Mouse (Mus musculus) intestine, embryonic 16.5 days (tissue): ENCODE results near the gene Polm. TPM values are rescaled to one million over a fixed set of nuclear protein-coding genes. Genes with fewer than 3 reads are reported as not detected.

Source experiments
- ATAC-seq: fragments of 200-750 bp; cut with Nextera tagmentation; 2 replicates; pipeline ENCODE4 v1.8.0; 2017; ENCODE audit warnings: moderate TSS enrichment, moderate library complexity
- H3K27ac ChIP-seq: fragments of 300-500 bp; sonication (generic); 2 replicates; pipeline ENCODE4 v1.5.1; 2014; ENCODE audit warnings: mild to moderate bottlenecking, low read length
- H3K27me3 ChIP-seq: fragments of 300-500 bp; sonication (generic); replicated peaks from 2 replicates; pipeline ENCODE4 v1.6.1; 2014; ENCODE audit warnings: low read length, control low read depth, mixed read lengths; ENCODE audit not compliant: control insufficient read depth, insufficient read depth
- H3K36me3 ChIP-seq: fragments of 300-500 bp; sonication (generic); 2 replicates; pipeline ENCODE4 v1.6.1; 2014; ENCODE audit warnings: low read length, control low read depth; ENCODE audit not compliant: control insufficient read depth, insufficient read depth
- H3K4me1 ChIP-seq: fragments of 300-500 bp; sonication (generic); 2 replicates; pipeline ENCODE4 v1.6.1; 2014; ENCODE audit warnings: low read length, control low read depth, mixed read lengths; ENCODE audit not compliant: control insufficient read depth, insufficient read depth
- H3K4me2 ChIP-seq: fragments of 300-500 bp; sonication (generic); 2 replicates; pipeline ENCODE4 v1.6.1; 2014; ENCODE audit warnings: low read depth, low read length, control low read depth
- H3K4me3 ChIP-seq: fragments of 300-500 bp; sonication (generic); 2 replicates; pipeline ENCODE4 v1.5.1; 2014; ENCODE audit warnings: mild to moderate bottlenecking, low read length
- H3K9ac ChIP-seq: fragments of 300-500 bp; sonication (generic); 2 replicates; pipeline ENCODE4 v1.6.1; 2014; ENCODE audit warnings: low read depth, low read length
- H3K9me3 ChIP-seq: fragments of 300-500 bp; sonication (generic); 2 replicates; pipeline ENCODE4 v1.6.1; 2016; ENCODE audit warnings: low read length, control low read depth; ENCODE audit not compliant: control insufficient read depth
- WGBS: fragments of 180-500 bp; shearing (Covaris S2); extraction: QIAGEN DNeasy Blood & Tissue Kit; methylation state at CpG from one replicate; pipeline ENCODE4 v1.1.7; 2014; 5-methylcytosine and 5-hydroxymethylcytosine counted together
- polyA plus RNA-seq: library from polyadenylated mRNA; unstranded; fragments of >200 nt; fragmentation: Nextera tagmentation; extraction: Ambion mirVana; gene quantifications from 2 replicates; pipeline ENCODE4 v1.2.1, GENCODE M21; 2015

Polm gene
- polyA plus RNA-seq, 1 experiment from 2014 or later: 12.5 TPM

- peak overlapping the region; percentile 58 for H3K27ac ChIP-seq
- no peak overlapping the region for H3K9ac ChIP-seq
- H3K4me2 ChIP-seq: no peak overlapping the region
- H3K36me3 ChIP-seq: peaks cover 6% of the 10 kb centered on the region; the same call in 1 of the 2 replicates
- no peak overlapping the region for H3K4me3 ChIP-seq
- H3K27me3 ChIP-seq: no peaks in the 10 kb centered on the region
- ATAC-seq: peak; percentile 69
- H3K9me3 ChIP-seq: peaks cover under 1% of the 10 kb centered on the region; the same call in 1 of the 2 replicates
- H3K4me1 ChIP-seq: peaks cover 17% of the 10 kb centered on the region
- 66% methylated on average over 8 of the region's 8 CpGs for WGBS
Measured at GRCm38 (mm10) chr11:5802457-5803217, 35.2 kb downstream of the Polm start.

- peak overlapping the region; percentile 58 for H3K27ac ChIP-seq
- peak; percentile 74 for ATAC-seq
- H3K9me3 ChIP-seq: no peaks in the 10 kb centered on the region
- WGBS: 46% methylated on average over 12 of the region's 12 CpGs
- no peak overlapping the region for H3K4me3 ChIP-seq
- H3K9ac ChIP-seq: no peak overlapping the region
- peaks cover 17% of the 10 kb centered on the region for H3K4me1 ChIP-seq
- no peaks in the 10 kb centered on the region for H3K27me3 ChIP-seq
- no peak overlapping the region for H3K4me2 ChIP-seq
- H3K36me3 ChIP-seq: peaks cover 6% of the 10 kb centered on the region; the same call in 1 of the 2 replicates
Measured at GRCm38 (mm10) chr11:5802005-5802404, 35.8 kb downstream of the Polm start.

GRCm38 (mm10) chr11:5801511-5801910 is 36.3 kb downstream of the Polm start:
- H3K4me3 ChIP-seq: no peak overlapping the region
- no peak overlapping the region for H3K9ac ChIP-seq
- no peaks in the 10 kb centered on the region for H3K27me3 ChIP-seq
- no peak overlapping the region for H3K4me2 ChIP-seq
- WGBS: 94% methylated on average over 16 of the region's 16 CpGs
- peaks cover 6% of the 10 kb centered on the region for H3K36me3 ChIP-seq
- H3K9me3 ChIP-seq: no peaks in the 10 kb centered on the region
- peaks cover 17% of the 10 kb centered on the region for H3K4me1 ChIP-seq
- no peak for ATAC-seq
- H3K27ac ChIP-seq: no peak overlapping the region

GRCm38 (mm10) chr11:5799621-5800490 is 38.0 kb downstream of the Polm start:
- WGBS: 78% methylated on average over 17 of the region's 17 CpGs
- no peaks in the 10 kb centered on the region for H3K27me3 ChIP-seq
- no peak overlapping the region for H3K4me3 ChIP-seq
- H3K4me1 ChIP-seq: peaks cover 17% of the 10 kb centered on the region
- no peak for ATAC-seq
- H3K4me2 ChIP-seq: no peak overlapping the region
- no peak overlapping the region for H3K9ac ChIP-seq
- no peaks in the 10 kb centered on the region for H3K9me3 ChIP-seq
- no peak overlapping the region for H3K27ac ChIP-seq
- peaks cover 12% of the 10 kb centered on the region for H3K36me3 ChIP-seq

- peaks cover 15% of the 10 kb centered on the region for H3K36me3 ChIP-seq
- H3K27ac ChIP-seq: no peak overlapping the region
- no peak overlapping the region for H3K4me3 ChIP-seq
- 95% methylated on average over 5 of the region's 5 CpGs for WGBS
- no peak overlapping the region for H3K4me2 ChIP-seq
- H3K9ac ChIP-seq: no peak overlapping the region
- peaks cover 9% of the 10 kb centered on the region; the same call in 1 of the 2 replicates for H3K4me1 ChIP-seq
- no peak for ATAC-seq
- H3K27me3 ChIP-seq: no peaks in the 10 kb centered on the region
- no peaks in the 10 kb centered on the region for H3K9me3 ChIP-seq
Measured at GRCm38 (mm10) chr11:5797928-5798327, 39.9 kb downstream of the Polm start.

GRCm38 (mm10) chr11:5797371-5797770 is 40.4 kb downstream of the Polm start:
- Histone ChIP-seq H3K4me2 (no peak overlapping the region), H3K4me1 (peaks cover 8% of the 10 kb centered on the region; the same call in 1 of the 2 replicates), H3K27ac (no peak overlapping the region), H3K9me3 (no peaks in the 10 kb centered on the region), H3K9ac (no peak overlapping the region), H3K27me3 (no peaks in the 10 kb centered on the region), H3K4me3 (no peak overlapping the region), H3K36me3 (peaks cover 15% of the 10 kb centered on the region)
- 72% methylated on average over 11 of the region's 11 CpGs for WGBS
- ATAC-seq: no peak

- Histone ChIP-seq H3K4me2 (no peak overlapping the region), H3K36me3 (peaks cover 15% of the 10 kb centered on the region), H3K4me3 (no peak overlapping the region), H3K27me3 (no peaks in the 10 kb centered on the region), H3K9ac (no peak overlapping the region), H3K4me1 (peaks cover 7% of the 10 kb centered on the region; the same call in 1 of the 2 replicates), H3K9me3 (no peaks in the 10 kb centered on the region), H3K27ac (no peak overlapping the region)
- 89% methylated on average over 15 of the region's 15 CpGs for WGBS
- ATAC-seq: no peak
Measured at GRCm38 (mm10) chr11:5796939-5797338, 40.9 kb downstream of the Polm start.

- Histone ChIP-seq H3K9me3 (no peaks in the 10 kb centered on the region), H3K9ac (no peak overlapping the region), H3K27me3 (no peaks in the 10 kb centered on the region), H3K4me3 (no peak overlapping the region), H3K36me3 (peaks cover 15% of the 10 kb centered on the region), H3K4me2 (no peak overlapping the region), H3K4me1 (peaks cover 4% of the 10 kb centered on the region; the same call in 1 of the 2 replicates), H3K27ac (no peak overlapping the region)
- 92% methylated on average over 7 of the region's 7 CpGs for WGBS
- no peak for ATAC-seq
Measured at GRCm38 (mm10) chr11:5795706-5796105, 42.1 kb downstream of the Polm start.

- H3K27me3 ChIP-seq: no peaks in the 10 kb centered on the region
- H3K36me3 ChIP-seq: peaks cover 15% of the 10 kb centered on the region
- H3K4me3 ChIP-seq: no peak overlapping the region
- no peak overlapping the region for H3K27ac ChIP-seq
- no peak for ATAC-seq
- no peak overlapping the region for H3K9ac ChIP-seq
- peaks cover 4% of the 10 kb centered on the region; the same call in 1 of the 2 replicates for H3K4me1 ChIP-seq
- no peaks in the 10 kb centered on the region for H3K9me3 ChIP-seq
- H3K4me2 ChIP-seq: no peak overlapping the region
- WGBS: 91% methylated on average over 9 of the region's 9 CpGs
Measured at GRCm38 (mm10) chr11:5795290-5795689, 42.5 kb downstream of the Polm start.
